8 mouse cellular contexts compared by ENCODE assay signal in genomic region chr11:53301167-53301515, GRCm38 (mm10). TPM values are rescaled to one million over a fixed set of nuclear protein-coding genes. Genes with fewer than 3 reads are reported as not detected.
DNase-seq lines count a peak whose midpoint lies in the region; ATAC-seq and TF ChIP-seq lines count a peak whose summit lies in the region.

No protein-coding gene starts in this region.

- TF ChIP-seq CTCF in layer of hippocampus, adult 2 months (conservative IDR thresholded peaks at IDR 0.05), result no peak

- WGBS in embryonic facial prominence, embryonic 14.5 days, result 56% methylated on average over 9 of the region's 9 CpGs
- 48% methylated on average over 9 of the region's 9 CpGs for WGBS in limb, embryonic 11.5 days
- WGBS in neural tube, embryonic 13.5 days, result 58% methylated on average over 9 of the region's 9 CpGs

- H3K9me3 ChIP-seq in embryonic facial prominence, embryonic 14.5 days (ENCODE audit: control insufficient read depth, low read length), result no peaks in the 10 kb centered on the region
- no peaks in the 10 kb centered on the region for H3K9me3 ChIP-seq in limb, embryonic 11.5 days (ENCODE audit: control insufficient read depth, low read length)
- H3K9me3 ChIP-seq in neural tube, embryonic 13.5 days, result no peaks in the 10 kb centered on the region

- 0 out of 2 replicates have a peak, but pooled peaks cover 10% of the 10 kb centered on the region for H3K36me3 ChIP-seq in embryonic facial prominence, embryonic 14.5 days (ENCODE audit: control insufficient read depth, insufficient read depth, low read length)
- H3K36me3 ChIP-seq in limb, embryonic 11.5 days (ENCODE audit: control insufficient read depth, insufficient read depth, low read length), result no peaks in the 10 kb centered on the region
- no peaks in the 10 kb centered on the region for H3K36me3 ChIP-seq in neural tube, embryonic 13.5 days

- H3K4me3 ChIP-seq in layer of hippocampus, adult 2 months, result peak overlapping the region; percentile 100
- H3K4me3 ChIP-seq in embryonic facial prominence, embryonic 14.5 days (ENCODE audit: low read depth, low read length), result peak overlapping the region; percentile 100
- H3K4me3 ChIP-seq in limb, embryonic 11.5 days (ENCODE audit: low read depth, low read length), result peak overlapping the region; percentile 99
- peak overlapping the region; percentile 100 for H3K4me3 ChIP-seq in neural tube, embryonic 13.5 days

- peak overlapping the region; percentile 99 for H3K9ac ChIP-seq in embryonic facial prominence, embryonic 14.5 days (ENCODE audit: low read depth, low read length)
- peak overlapping the region; percentile 98 for H3K9ac ChIP-seq in limb, embryonic 11.5 days (ENCODE audit: low read length)
- peak overlapping the region; percentile 77 for H3K9ac ChIP-seq in neural tube, embryonic 13.5 days

- DNase-seq in layer of hippocampus, adult 2 months (ENCODE audit: low spot score in 2 of 2), result no peak
- no peak for DNase-seq in layer of hippocampus, postnatal 10 days (ENCODE audit: low spot score in 2 of 2)
- DNase-seq in embryonic facial prominence, embryonic 14.5 days (ENCODE audit: low spot score), result no peak
- no peak for DNase-seq in limb, embryonic 11.5 days (ENCODE audit: low spot score)
- no peak for DNase-seq in right cerebral cortex, adult 18-20 months
- DNase-seq in thymus, postnatal 0 days (ENCODE audit: low spot score), result no peak
- DNase-seq in gastrocnemius, postnatal 4 days (ENCODE audit: low spot score in 2 of 2), result no peak

- peak overlapping the region; percentile 98 for H3K27ac ChIP-seq in layer of hippocampus, adult 2 months
- peak overlapping the region; percentile 99 for H3K27ac ChIP-seq in embryonic facial prominence, embryonic 14.5 days (replicated peaks; ENCODE audit: low read depth, low read length)
- peak overlapping the region; percentile 94 for H3K27ac ChIP-seq in limb, embryonic 11.5 days (replicated peaks; ENCODE audit: low read depth, low read length)
- peak overlapping the region; percentile 96 for H3K27ac ChIP-seq in neural tube, embryonic 13.5 days (replicated peaks)

- peak overlapping the region; percentile 87 for H3K4me2 ChIP-seq in embryonic facial prominence, embryonic 14.5 days (ENCODE audit: low read depth, low read length)
- peak overlapping the region; percentile 70 for H3K4me2 ChIP-seq in limb, embryonic 11.5 days (ENCODE audit: low read depth, severe bottlenecking)
- H3K4me2 ChIP-seq in neural tube, embryonic 13.5 days, result peak overlapping the region; percentile 71

- ATAC-seq in embryonic facial prominence, embryonic 14.5 days (ENCODE audit: low read depth), result no peak
- ATAC-seq in limb, embryonic 11.5 days (ENCODE audit: insufficient number of reproducible peaks, low FRiP score, low TSS enrichment, low read depth), result no peak
- no peak for ATAC-seq in neural tube, embryonic 13.5 days (ENCODE audit: low read depth)

- no peaks in the 10 kb centered on the region for H3K27me3 ChIP-seq in embryonic facial prominence, embryonic 14.5 days (replicated peaks; ENCODE audit: control insufficient read depth, insufficient read depth, low read length)
- H3K27me3 ChIP-seq in limb, embryonic 11.5 days (ENCODE audit: control insufficient read depth, insufficient read depth, low read length), result no peaks in the 10 kb centered on the region
- H3K27me3 ChIP-seq in neural tube, embryonic 13.5 days, result no peaks in the 10 kb centered on the region

- peaks cover 25% of the 10 kb centered on the region for H3K4me1 ChIP-seq in embryonic facial prominence, embryonic 14.5 days (ENCODE audit: control insufficient read depth, insufficient read depth, low read length)
- H3K4me1 ChIP-seq in limb, embryonic 11.5 days (ENCODE audit: control insufficient read depth, insufficient read depth, low read length), result peaks cover 5% of the 10 kb centered on the region; the same call in 1 of the 2 replicates
- H3K4me1 ChIP-seq in neural tube, embryonic 13.5 days (replicated peaks), result peaks cover 39% of the 10 kb centered on the region

RNA-seq across cellular contexts. Expression of gene Hspa4, which starts 0.9 kb away (rescaled TPM):
- 100 to 1,000 TPM; 165 to 179 TPM for total RNA-seq in layer of hippocampus, adult 2 months (2021)
- total RNA-seq in layer of hippocampus, postnatal 10 days (2021), result 100 to 1,000 TPM; 189 to 196 TPM
- 85.8 and 86.5 TPM in 2 replicates for polyA plus RNA-seq in embryonic facial prominence, embryonic 14.5 days (2014; fragmentation: Nextera tagmentation; extraction: Ambion mirVana)
- polyA plus RNA-seq in limb, embryonic 11.5 days (2014; fragmentation: Nextera tagmentation; extraction: Ambion mirVana), result 137 and 144 TPM in 2 replicates
- 56.1 and 63.0 TPM in 2 replicates for polyA plus RNA-seq in neural tube, embryonic 13.5 days (2015; fragmentation: Nextera tagmentation; extraction: Ambion mirVana)
- 99.0 and 106 TPM in 2 replicates for polyA plus RNA-seq in thymus, postnatal 0 days (2015; fragmentation: Nextera tagmentation; extraction: Ambion mirVana)
- total RNA-seq in gastrocnemius, postnatal 4 days (2021), result 100 to 1,000 TPM; 107 to 124 TPM

RNA-seq across cellular contexts. Expression of gene Zcchc10, which starts 23.3 kb away (rescaled TPM):
- 10 to 100 TPM; 11.2 to 12.6 TPM for total RNA-seq in layer of hippocampus, adult 2 months (2021)
- total RNA-seq in layer of hippocampus, postnatal 10 days (2021), result 1 to 10 TPM; 8.2 to 8.8 TPM
- polyA plus RNA-seq in embryonic facial prominence, embryonic 14.5 days (2014; fragmentation: Nextera tagmentation; extraction: Ambion mirVana), result 18.6 and 18.7 TPM in 2 replicates
- 26.9 and 30.7 TPM in 2 replicates for polyA plus RNA-seq in limb, embryonic 11.5 days (2014; fragmentation: Nextera tagmentation; extraction: Ambion mirVana)
- polyA plus RNA-seq in neural tube, embryonic 13.5 days (2015; fragmentation: Nextera tagmentation; extraction: Ambion mirVana), result 14.9 and 15.5 TPM in 2 replicates
- 28.6 and 30.1 TPM in 2 replicates for polyA plus RNA-seq in thymus, postnatal 0 days (2015; fragmentation: Nextera tagmentation; extraction: Ambion mirVana)
- 10 to 100 TPM; 10.5 to 10.7 TPM for total RNA-seq in gastrocnemius, postnatal 4 days (2021)

RNA-seq across cellular contexts. Expression of gene Aff4, which starts 49.5 kb away (rescaled TPM):
- total RNA-seq in layer of hippocampus, adult 2 months (2021), result 100 to 1,000 TPM; 241 to 245 TPM
- 100 to 1,000 TPM; 161 to 222 TPM for total RNA-seq in layer of hippocampus, postnatal 10 days (2021)
- polyA plus RNA-seq in embryonic facial prominence, embryonic 14.5 days (2014; fragmentation: Nextera tagmentation; extraction: Ambion mirVana), result 50.8 and 59.7 TPM in 2 replicates
- 40.1 and 43.1 TPM in 2 replicates for polyA plus RNA-seq in limb, embryonic 11.5 days (2014; fragmentation: Nextera tagmentation; extraction: Ambion mirVana)
- 43.3 and 55.2 TPM in 2 replicates for polyA plus RNA-seq in neural tube, embryonic 13.5 days (2015; fragmentation: Nextera tagmentation; extraction: Ambion mirVana)
- polyA plus RNA-seq in thymus, postnatal 0 days (2015; fragmentation: Nextera tagmentation; extraction: Ambion mirVana), result 27.1 and 36.1 TPM in 2 replicates
- 100 to 1,000 TPM; 146 to 154 TPM for total RNA-seq in gastrocnemius, postnatal 4 days (2021)
